Mouse (Mus musculus) monocyte, adult 59 days (primary cell): ENCODE measurements around the gene Il3. TPM values are rescaled to one million over a fixed set of nuclear protein-coding genes. Genes with fewer than 3 reads are reported as not detected.

Experiments
- total RNA-seq, 2 experiments: library from RNA; stranded (reverse); gene quantifications; one replicate each; pipeline ENCODE4 v1.2.4; 2023

Il3 gene
- total RNA-seq = not detected

GRCm38 (mm10) chr11:54267177-54267576 is at the start of gene Il3:
Il3 (minus strand) TSS chr11:54267277.

GRCm38 (mm10) chr11:54303728-54304470 is 36.8 kb upstream of the Il3 start, which contains the start of gene Acsl6:
Acsl6 (plus strand) TSS chr11:54303798.

GRCm38 (mm10) chr11:54248940-54249717 is 17.9 kb downstream of the Il3 start, which contains the start of gene Csf2:
Csf2 (minus strand) TSS chr11:54249667.

Other genes with a start within 250 kb of the Il3 start
- gene Slc22a4, start 239.2 kb downstream of the Il3 start, total RNA-seq = 10 to 100 TPM; 13.7 to 16.7 TPM
- gene Pdlim4, start 198.3 kb downstream of the Il3 start, total RNA-seq = 10 to 100 TPM; 19.3 to 20.8 TPM
- gene P4ha2, start 167.2 kb downstream of the Il3 start, total RNA-seq = 1 to 10 TPM in 1 of 2 experiments, under 1 TPM in 1; 0.42 to 1.5 TPM
- not detected for gene Csf2, start 17.6 kb downstream of the Il3 start, total RNA-seq
- gene Acsl6, start 36.5 kb upstream of the Il3 start, total RNA-seq = not detected
- not detected for gene Meikin, start 103.4 kb upstream of the Il3 start, total RNA-seq
- gene Fnip1, start 170.9 kb upstream of the Il3 start, total RNA-seq = 10 to 100 TPM; 35.9 to 37.7 TPM